Mouse (Mus musculus): Measurements from ENCODE around the gene Usp7. TPM values are rescaled to one million over a fixed set of nuclear protein-coding genes. Genes with fewer than 3 reads are reported as not detected.
A peak's percentile ranks its signal among the peaks of the same experiment; 100 is the strongest.
"Not testable (repeated sequence)": the region's sequence is repeated elsewhere in the genome, so short reads cannot be mapped to it uniquely, and the experiment has no call there.

Usp7 gene
- polyA plus RNA-seq, 1 experiment from 2014 or later: 84.2 TPM

DNA sequence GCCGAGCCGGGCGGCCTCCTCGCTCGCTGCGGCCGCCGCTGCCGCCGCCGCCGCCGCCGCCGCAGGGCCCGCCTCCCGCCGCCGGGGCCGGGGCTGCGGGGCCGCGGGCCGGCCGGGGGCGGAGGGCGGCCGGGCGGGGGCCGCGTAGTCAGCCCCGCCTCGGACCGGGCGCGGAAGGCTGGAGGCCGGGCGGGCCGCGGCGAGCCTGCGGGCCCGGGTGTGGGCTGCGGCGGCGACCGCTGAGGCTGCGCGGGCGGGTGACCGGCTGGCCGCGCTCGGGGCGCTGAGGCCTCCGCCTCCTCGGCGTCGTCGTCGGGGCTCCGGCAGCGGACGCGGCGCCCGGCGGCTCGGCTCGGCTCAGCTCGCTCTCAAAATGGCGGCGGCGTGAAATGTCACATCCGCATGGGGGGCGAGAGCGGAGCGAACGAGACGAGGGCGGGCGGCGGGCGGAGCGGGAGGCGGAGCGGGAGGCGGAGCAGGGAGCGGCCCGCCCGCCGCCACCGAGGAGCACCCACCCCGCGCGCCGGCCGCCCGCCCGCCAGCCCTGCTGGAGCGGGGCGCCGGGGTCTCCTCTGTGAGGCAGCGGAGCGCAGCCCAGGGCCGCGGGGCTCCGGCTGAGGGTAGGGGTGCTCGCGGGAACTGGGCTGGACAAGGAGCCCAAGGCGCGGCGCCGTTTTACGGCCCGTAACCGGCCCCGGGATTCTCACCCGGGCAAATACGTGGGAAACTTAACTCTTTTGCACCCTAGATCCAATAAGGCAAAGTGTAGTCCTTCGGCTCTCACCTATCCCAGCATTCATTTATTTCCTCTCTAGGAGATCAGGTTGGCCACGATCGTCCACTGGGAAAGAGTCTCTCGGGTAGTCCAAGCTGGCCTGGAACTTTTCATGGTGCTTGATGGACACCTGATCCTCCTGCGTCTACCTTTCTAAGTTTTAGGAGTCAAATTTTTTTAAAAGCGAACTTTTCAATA is 53.3 kb downstream of the Usp7 start:
- no peak for TF ChIP-seq CTCF (IDR thresholded peaks at IDR 0.05)
- H3K27me3 ChIP-seq: no peaks in the 10 kb centered on the region
- in situ Hi-C loops (cut with MboI; ENCODE audit: low pct_unique_long_range_greater_than_20kb): no loop called here
- peak; percentile 89 for ATAC-seq
- ChIA-PET CTCF (no interaction called here), POLR2A (no interaction called here)
- no peak for DNase-seq (ENCODE audit: low read depth, low spot score)

DNA sequence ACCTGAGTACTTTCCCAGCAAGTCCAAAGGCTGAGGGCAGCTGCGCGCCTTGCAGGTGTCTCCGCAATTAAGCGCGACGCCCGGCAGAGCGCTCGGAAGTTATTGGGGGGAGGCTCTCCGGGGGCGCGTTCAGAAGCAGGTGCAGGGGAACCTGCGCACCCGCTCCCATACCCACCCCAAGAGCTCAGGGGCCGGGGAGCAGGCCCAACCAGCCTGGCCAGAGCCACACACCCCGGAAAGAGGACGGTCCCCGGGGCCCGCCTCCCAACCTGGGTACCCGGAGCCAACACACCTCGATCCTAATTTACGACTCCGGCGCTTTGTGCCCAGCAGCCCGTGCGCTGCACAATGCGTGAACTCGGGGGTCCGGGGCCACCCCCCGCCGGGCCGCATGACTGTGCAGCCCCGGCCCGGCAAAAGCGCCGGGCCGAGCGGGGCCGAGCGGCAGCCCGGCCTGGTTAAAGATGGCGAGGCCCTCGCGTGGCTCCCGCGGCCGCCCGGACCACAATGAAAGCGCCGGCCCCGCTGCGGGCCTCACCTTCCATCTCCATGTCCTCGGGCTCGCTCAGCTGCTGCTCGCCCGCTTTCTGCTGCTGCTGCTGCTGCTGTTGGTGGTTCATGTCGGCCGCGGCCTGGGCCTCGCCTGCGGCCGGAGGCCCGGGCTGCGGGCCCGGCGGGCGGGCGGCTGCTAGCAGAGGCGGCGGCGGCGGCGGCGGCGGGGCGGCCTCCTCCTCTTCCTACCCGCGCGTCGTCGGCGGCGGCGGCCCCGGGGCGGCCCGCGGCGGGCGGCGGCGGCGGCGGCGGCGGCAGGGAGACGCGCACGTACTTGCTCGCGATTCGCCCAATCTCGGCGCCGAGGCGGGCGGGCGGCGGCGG is 54.2 kb downstream of the Usp7 start:
- ATAC-seq: peak; percentile 17
- DNase-seq (ENCODE audit: low read depth, low spot score): no peak
- in situ Hi-C loops (cut with MboI; ENCODE audit: low pct_unique_long_range_greater_than_20kb): no loop called here
- ChIA-PET POLR2A (no interaction called here), CTCF (no interaction called here)
- TF ChIP-seq CTCF (IDR thresholded peaks at IDR 0.05): no peak
- no peaks in the 10 kb centered on the region for H3K27me3 ChIP-seq

DNA sequence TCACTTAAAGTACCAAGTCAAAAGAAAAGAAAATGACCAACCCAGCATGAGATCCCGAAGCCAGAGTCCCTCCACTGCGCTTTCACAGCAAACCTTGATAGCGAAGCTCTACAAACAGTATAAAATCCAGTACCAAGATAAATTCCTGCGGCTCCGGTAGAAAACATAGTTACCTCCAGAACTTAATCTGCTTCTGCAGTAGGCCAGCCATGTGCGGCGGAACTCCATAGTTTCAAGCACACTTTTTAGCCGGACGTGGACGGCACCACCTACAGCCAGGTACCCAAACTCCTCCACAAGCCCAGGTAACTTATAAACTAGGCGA is 54.8 kb downstream of the Usp7 start:
- ChIA-PET CTCF (no interaction called here), POLR2A (no interaction called here)
- ATAC-seq: no peak
- no peaks in the 10 kb centered on the region for H3K27me3 ChIP-seq
- TF ChIP-seq CTCF (IDR thresholded peaks at IDR 0.05): no peak
- in situ Hi-C loops (cut with MboI; ENCODE audit: low pct_unique_long_range_greater_than_20kb): no loop called here
- no peak for DNase-seq (ENCODE audit: low read depth, low spot score)

DNA sequence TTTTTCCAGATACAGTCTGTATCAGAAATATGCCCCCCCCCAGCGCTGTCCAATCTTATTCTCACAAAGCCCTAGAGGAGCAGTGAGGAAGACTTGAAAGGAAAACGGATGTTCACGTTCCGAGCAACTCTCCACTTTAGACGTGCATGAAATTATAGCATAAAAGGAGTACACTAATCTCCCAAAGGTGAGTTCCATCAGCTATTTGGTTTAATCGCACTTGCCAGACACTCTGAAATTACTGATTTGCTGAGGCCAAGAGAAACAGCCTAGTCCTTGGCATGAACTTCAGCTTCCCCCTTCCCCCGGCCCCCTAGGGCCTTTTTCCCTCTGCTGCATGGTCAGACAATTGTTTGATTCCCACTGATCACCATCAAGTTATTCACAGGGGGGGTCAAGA is 55.4 kb downstream of the Usp7 start:
- POLR2A ChIA-PET: no interaction called here
- TF ChIP-seq CTCF (IDR thresholded peaks at IDR 0.05): no peak
- ATAC-seq: no peak
- CTCF ChIA-PET: no interaction called here
- in situ Hi-C loops (cut with MboI; ENCODE audit: low pct_unique_long_range_greater_than_20kb): no loop called here
- no peaks in the 10 kb centered on the region for H3K27me3 ChIP-seq
- no peak for DNase-seq (ENCODE audit: low read depth, low spot score)

DNA sequence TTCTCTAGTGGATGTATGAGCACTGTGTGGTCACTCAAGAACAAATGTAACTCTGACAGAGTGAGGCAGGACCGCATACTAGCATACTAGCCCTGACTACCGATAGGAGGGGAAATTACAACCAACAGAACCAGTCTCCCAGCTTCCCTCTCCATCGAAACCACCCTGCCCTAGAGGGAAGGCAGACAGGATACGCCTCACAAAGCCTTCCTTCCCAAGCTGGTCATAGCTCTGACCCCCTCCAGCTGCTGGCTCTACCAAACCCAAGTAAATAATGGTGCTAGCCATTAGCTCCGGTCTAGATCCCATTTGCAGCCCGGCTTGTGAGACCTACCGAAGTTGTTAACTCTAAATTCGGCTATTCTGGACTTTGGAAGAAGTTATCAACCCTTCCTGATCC is 56.1 kb downstream of the Usp7 start:
- POLR2A ChIA-PET: interaction anchor here (0.6 kb wide), 1 partner anchor 53 kb away, joined by 4 read pairs; no protein-coding TSS in a partner anchor
- TF ChIP-seq CTCF (IDR thresholded peaks at IDR 0.05): no peak
- no peak for ATAC-seq
- CTCF ChIA-PET: interaction anchor here (0.7 to 1.0 kb wide), 2 partner anchors 33 to 50 kb away, joined by 3 read pairs; no protein-coding TSS in a partner anchor
- in situ Hi-C loops (cut with MboI; ENCODE audit: low pct_unique_long_range_greater_than_20kb): no loop called here
- DNase-seq (ENCODE audit: low read depth, low spot score): no peak
- no peaks in the 10 kb centered on the region for H3K27me3 ChIP-seq

DNA sequence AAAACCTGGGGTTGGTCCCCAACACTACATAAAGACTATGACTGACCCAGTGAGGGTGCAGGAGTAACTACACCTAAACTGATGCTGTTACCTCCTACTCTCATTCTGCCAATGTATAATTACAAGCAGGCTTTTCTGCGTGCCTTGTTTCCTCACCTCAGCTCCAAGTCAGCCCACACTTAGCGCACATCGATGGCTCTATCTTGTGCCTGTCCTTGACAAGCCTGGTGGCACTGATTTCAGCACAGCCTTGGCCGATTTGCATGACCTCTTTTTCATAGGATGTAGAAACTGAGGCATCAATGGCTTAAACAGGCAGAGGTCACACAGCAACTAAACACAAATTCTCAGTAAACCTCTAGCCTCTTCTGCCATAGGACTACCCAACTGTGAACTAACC is 57.4 kb downstream of the Usp7 start:
- DNase-seq (ENCODE audit: low read depth, low spot score) (no peak), ATAC-seq (no peak)
- H3K27me3 ChIP-seq: no peaks in the 10 kb centered on the region
- POLR2A ChIA-PET: no interaction called here
- in situ Hi-C loops (cut with MboI; ENCODE audit: low pct_unique_long_range_greater_than_20kb): no loop called here
- no peak for TF ChIP-seq CTCF (IDR thresholded peaks at IDR 0.05)
- CTCF ChIA-PET: interaction anchor here (1.6 kb wide), 1 partner anchor 61 kb away, joined by 3 read pairs; no protein-coding TSS in a partner anchor

DNA sequence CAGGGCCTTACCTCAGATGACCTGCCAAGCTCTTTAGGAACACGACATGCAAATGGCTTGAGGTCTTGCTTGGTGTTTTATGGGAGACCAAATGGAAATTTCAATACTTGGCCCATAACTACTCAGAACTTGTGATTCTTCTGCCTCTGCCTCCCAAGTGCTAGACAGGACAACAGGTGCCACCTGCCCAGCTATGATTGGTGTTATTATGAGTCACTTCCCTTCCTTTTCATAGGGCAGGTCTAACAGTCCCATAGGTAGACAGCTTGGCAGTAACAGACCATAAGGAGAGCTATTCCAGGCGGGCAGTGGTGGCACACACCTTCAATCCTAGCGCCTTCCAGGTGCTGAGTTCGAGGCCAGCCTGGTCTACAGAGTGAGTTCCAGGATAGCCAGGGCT is 58.5 kb downstream of the Usp7 start:
- no peaks in the 10 kb centered on the region for H3K27me3 ChIP-seq
- POLR2A ChIA-PET: interaction anchor here (0.6 kb wide), 2 partner anchors 128 to 255 kb away, joined by 3 to 4 read pairs; no protein-coding TSS in a partner anchor

DNA sequence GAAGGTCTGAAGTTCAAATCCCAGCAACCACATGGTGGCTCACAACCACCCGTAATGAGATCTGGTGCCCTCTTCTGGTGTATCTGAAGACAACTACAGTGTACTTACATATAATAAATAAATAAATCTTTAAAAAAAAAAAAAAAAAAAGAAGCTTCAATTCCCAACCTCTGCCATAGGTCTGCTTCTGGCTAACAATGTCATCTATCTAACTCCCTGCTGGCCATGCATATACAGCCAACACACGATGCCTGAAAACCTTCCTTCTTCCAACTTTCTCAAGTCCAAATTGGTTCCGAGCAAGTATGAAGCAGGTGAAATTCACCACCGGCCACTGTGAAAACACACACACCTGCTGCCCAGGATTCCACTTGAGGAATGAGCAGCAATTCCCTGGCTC is 59.7 kb downstream of the Usp7 start:
- H3K27me3 ChIP-seq; in situ Hi-C loops (cut with MboI; ENCODE audit: low pct_unique_long_range_greater_than_20kb); POLR2A ChIA-PET; DNase-seq (ENCODE audit: low read depth, low spot score); ATAC-seq: not testable (repeated sequence)
- CTCF ChIA-PET: interaction anchor here (1.1 kb wide), 1 partner anchor 9 kb away, joined by 3 read pairs; no protein-coding TSS in a partner anchor

More for the DNA sequence above, 58.5 kb downstream of the Usp7 start:
- in situ Hi-C loops (cut with MboI; ENCODE audit: low pct_unique_long_range_greater_than_20kb): no loop called here
- no peak for ATAC-seq
- TF ChIP-seq CTCF (IDR thresholded peaks at IDR 0.05): no peak
- CTCF ChIA-PET: interaction anchor here (1.1 to 1.6 kb wide), 2 partner anchors 8 to 62 kb away, joined by 3 read pairs; no protein-coding TSS in a partner anchor
- DNase-seq (ENCODE audit: low read depth, low spot score): no peak

DNA sequence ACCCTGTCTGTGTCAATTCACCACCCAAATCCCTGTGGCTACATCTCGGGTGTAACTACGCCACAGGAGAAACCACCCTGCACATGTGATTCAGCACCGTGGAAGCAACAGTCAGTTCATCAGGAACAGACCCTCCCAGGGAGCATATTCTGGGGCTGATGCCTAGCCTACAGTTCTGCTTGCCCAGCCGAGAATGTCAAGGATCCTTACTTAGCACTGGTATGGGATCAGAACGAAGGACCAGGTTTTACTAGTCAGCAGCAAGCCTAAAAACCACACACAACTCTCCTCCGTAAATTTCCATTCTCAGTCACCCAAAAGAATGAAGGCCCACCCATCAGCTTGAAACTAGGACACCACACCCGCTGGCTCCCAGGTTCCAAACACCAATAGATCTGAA is 60.5 kb downstream of the Usp7 start:
- TF ChIP-seq CTCF (IDR thresholded peaks at IDR 0.05): no peak
- no peaks in the 10 kb centered on the region for H3K27me3 ChIP-seq
- no peak for DNase-seq (ENCODE audit: low read depth, low spot score)
- peak; percentile 38 for ATAC-seq
- in situ Hi-C loops (cut with MboI; ENCODE audit: low pct_unique_long_range_greater_than_20kb): no loop called here
- ChIA-PET CTCF (no interaction called here), POLR2A (no interaction called here)

DNA sequence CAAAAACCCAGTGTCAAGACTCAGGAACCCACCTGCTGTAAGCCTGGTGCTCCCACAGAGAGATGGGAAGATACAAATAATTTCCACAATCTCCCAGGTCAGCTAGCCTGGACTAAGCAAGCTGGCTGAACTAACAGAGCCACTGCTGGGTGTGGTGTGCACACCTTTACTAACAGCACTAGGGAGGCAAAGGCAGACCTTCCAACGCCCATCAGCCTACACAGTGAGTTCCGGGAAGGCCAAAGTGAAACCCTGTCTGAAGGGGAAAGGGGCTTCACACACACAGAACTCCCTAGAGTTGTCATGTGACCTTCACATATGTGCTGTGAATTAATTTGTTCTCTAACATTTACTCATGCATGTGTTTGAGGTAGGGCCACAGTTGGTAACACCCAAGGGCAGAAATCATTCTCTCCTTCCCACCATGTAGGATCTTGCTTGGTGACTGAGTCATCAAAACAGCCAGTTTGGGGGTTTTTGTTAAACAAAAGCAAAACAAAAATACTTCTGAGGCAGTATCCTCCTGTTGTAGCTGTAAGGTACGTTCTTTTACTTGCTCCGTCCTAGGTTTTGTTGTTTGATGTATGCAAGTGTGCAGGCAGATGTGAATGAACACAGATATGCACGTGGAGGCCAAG is 63.9 kb downstream of the Usp7 start:
- no peak for TF ChIP-seq CTCF (IDR thresholded peaks at IDR 0.05)
- CTCF ChIA-PET: interaction anchor here (1.1 kb wide), 1 partner anchor 41 kb away, joined by 3 read pairs; no protein-coding TSS in a partner anchor
- POLR2A ChIA-PET: no interaction called here
- DNase-seq (ENCODE audit: low read depth, low spot score) (no peak), ATAC-seq (no peak)
- in situ Hi-C loops (cut with MboI; ENCODE audit: low pct_unique_long_range_greater_than_20kb): no loop called here
- H3K27me3 ChIP-seq: no peaks in the 10 kb centered on the region

All from Patski (cell line).